Mouse (Mus musculus) hindbrain, embryonic 12.5 days (tissue): Measurements from ENCODE around the gene Ctbp2. TPM values are rescaled to one million over a fixed set of nuclear protein-coding genes. Genes with fewer than 3 reads are reported as not detected.

Source experiments
- ATAC-seq: fragments of 200-750 bp; cut with Nextera tagmentation; 2 replicates; pipeline ENCODE4 v1.8.0; 2017; ENCODE audit warnings: moderate TSS enrichment; ENCODE audit not compliant: low FRiP score
- H3K27ac ChIP-seq: fragments of 300-500 bp; sonication (generic); 2 replicates; pipeline ENCODE4 v1.5.1; 2016; ENCODE audit warnings: mild to moderate bottlenecking
- H3K27me3 ChIP-seq: fragments of 300-500 bp; sonication (generic); 2 replicates; pipeline ENCODE4 v1.6.1; 2016; ENCODE audit warnings: mild to moderate bottlenecking
- H3K36me3 ChIP-seq: fragments of 300-500 bp; sonication (generic); 2 replicates; pipeline ENCODE4 v1.6.1; 2016; ENCODE audit warnings: mild to moderate bottlenecking
- H3K4me1 ChIP-seq: fragments of 300-500 bp; sonication (generic); 2 replicates; pipeline ENCODE4 v1.6.1; 2016
- H3K4me2 ChIP-seq: fragments of 300-500 bp; sonication (generic); replicated peaks from 2 replicates; pipeline ENCODE4 v1.6.1; 2016; ENCODE audit warnings: mild to moderate bottlenecking
- H3K4me3 ChIP-seq: fragments of 300-500 bp; sonication (generic); 2 replicates; pipeline ENCODE4 v1.5.1; 2016; ENCODE audit warnings: mild to moderate bottlenecking
- H3K9ac ChIP-seq: fragments of 300-500 bp; sonication (generic); 2 replicates; pipeline ENCODE4 v1.6.1; 2016; ENCODE audit warnings: mild to moderate bottlenecking, moderate library complexity
- H3K9me3 ChIP-seq: fragments of 300-500 bp; sonication (generic); replicated peaks from 2 replicates; pipeline ENCODE4 v1.6.1; 2016; ENCODE audit warnings: mild to moderate bottlenecking
- WGBS: fragments of 180-500 bp; shearing (Covaris S2); methylation state at CpG from one replicate; pipeline ENCODE4 v1.1.7; 2016; 5-methylcytosine and 5-hydroxymethylcytosine counted together
- polyA plus RNA-seq: library from polyadenylated mRNA; unstranded; fragments of >200 nt; fragmentation: Nextera tagmentation; extraction: Ambion mirVana; gene quantifications from 2 replicates; pipeline ENCODE4 v1.2.1, GENCODE M21; 2016

The Ctbp2 gene
- polyA plus RNA-seq, 1 experiment from 2014 or later, result 110 TPM

GRCm38 (mm10) chr7:133029496-133030047 is 94.6 kb downstream of the Ctbp2 start:
- Histone ChIP-seq H3K36me3 (no peaks in the 10 kb centered on the region), H3K27me3 (no peaks in the 10 kb centered on the region), H3K4me1 (peaks cover 32% of the 10 kb centered on the region), H3K27ac (no peak overlapping the region), H3K9me3 (no peaks in the 10 kb centered on the region), H3K9ac (no peak overlapping the region), H3K4me2 (no peak overlapping the region), H3K4me3 (no peak overlapping the region)
- ATAC-seq, result no peak
- WGBS, result 85% methylated on average over 8 of the region's 8 CpGs

GRCm38 (mm10) chr7:133029004-133029403 is 95.2 kb downstream of the Ctbp2 start:
- Histone ChIP-seq H3K27me3 (no peaks in the 10 kb centered on the region), H3K27ac (no peak overlapping the region), H3K4me3 (no peak overlapping the region), H3K9me3 (no peaks in the 10 kb centered on the region), H3K4me2 (no peak overlapping the region), H3K9ac (no peak overlapping the region), H3K36me3 (no peaks in the 10 kb centered on the region), H3K4me1 (peaks cover 26% of the 10 kb centered on the region)
- no peak for ATAC-seq
- WGBS, result 94% methylated on average over 8 of the region's 8 CpGs

GRCm38 (mm10) chr7:133027930-133028329 is 96.2 kb downstream of the Ctbp2 start:
- Histone ChIP-seq H3K27ac (no peak overlapping the region), H3K4me1 (peaks cover 16% of the 10 kb centered on the region), H3K4me2 (no peak overlapping the region), H3K9me3 (no peaks in the 10 kb centered on the region), H3K9ac (no peak overlapping the region), H3K36me3 (no peaks in the 10 kb centered on the region), H3K27me3 (no peaks in the 10 kb centered on the region), H3K4me3 (no peak overlapping the region)
- no peak for ATAC-seq
- WGBS, result 97% methylated on average over 4 of the region's 4 CpGs

- no peak for ATAC-seq
- Histone ChIP-seq H3K9me3 (no peaks in the 10 kb centered on the region), H3K4me2 (no peak overlapping the region), H3K27ac (no peak overlapping the region), H3K4me3 (no peak overlapping the region), H3K9ac (no peak overlapping the region), H3K4me1 (peaks cover 19% of the 10 kb centered on the region), H3K36me3 (no peaks in the 10 kb centered on the region), H3K27me3 (no peaks in the 10 kb centered on the region)
- 83% methylated on average over 1 of the region's 1 CpGs for WGBS
Observed at GRCm38 (mm10) chr7:133024694-133025093, 99.5 kb downstream of the Ctbp2 start.

GRCm38 (mm10) chr7:133019481-133020020 is 104.6 kb downstream of the Ctbp2 start:
- WGBS, result 49% methylated on average over 6 of the region's 6 CpGs
- peaks cover 40% of the 10 kb centered on the region for H3K4me1 ChIP-seq

GRCm38 (mm10) chr7:133018961-133019360 is 105.2 kb downstream of the Ctbp2 start:
- Histone ChIP-seq H3K27me3 (no peaks in the 10 kb centered on the region), H3K4me3 (no peak overlapping the region), H3K4me2 (no peak overlapping the region), H3K9ac (no peak overlapping the region), H3K27ac (no peak overlapping the region), H3K9me3 (no peaks in the 10 kb centered on the region), H3K4me1 (peaks cover 46% of the 10 kb centered on the region), H3K36me3 (no peaks in the 10 kb centered on the region)
- no peak for ATAC-seq
- 74% methylated on average over 7 of the region's 7 CpGs for WGBS

More at GRCm38 (mm10) chr7:133019481-133020020, 104.6 kb downstream of the Ctbp2 start:
- no peak overlapping the region for H3K27ac ChIP-seq
- H3K36me3 ChIP-seq, result no peaks in the 10 kb centered on the region
- no peak overlapping the region for H3K4me2 ChIP-seq
- ATAC-seq, result no peak
- H3K27me3 ChIP-seq, result no peaks in the 10 kb centered on the region
- H3K9me3 ChIP-seq, result no peaks in the 10 kb centered on the region
- no peak overlapping the region for H3K9ac ChIP-seq
- no peak overlapping the region for H3K4me3 ChIP-seq

GRCm38 (mm10) chr7:133015416-133016070 is 108.6 kb downstream of the Ctbp2 start:
- Histone ChIP-seq H3K27ac (peak overlapping the region; percentile 66), H3K4me3 (no peak overlapping the region), H3K36me3 (0 out of 2 replicates have a peak, but pooled peaks cover 4% of the 10 kb centered on the region), H3K9me3 (no peaks in the 10 kb centered on the region), H3K9ac (no peak overlapping the region; the same call in 1 of the 2 replicates), H3K4me1 (peaks cover 77% of the 10 kb centered on the region), H3K4me2 (no peak overlapping the region), H3K27me3 (no peaks in the 10 kb centered on the region)
- WGBS, result 42% methylated on average over 7 of the region's 7 CpGs
- peak; percentile 28; the same call in 1 of the 2 replicates for ATAC-seq

- Histone ChIP-seq H3K4me2 (no peak overlapping the region), H3K27ac (0 out of 2 replicates have a peak overlapping the region, but pooled peaks have one; percentile 66)
Observed at GRCm38 (mm10) chr7:133014631-133015030, 109.5 kb downstream of the Ctbp2 start.

GRCm38 (mm10) chr7:133013923-133014322 is 110.2 kb downstream of the Ctbp2 start:
- H3K9ac ChIP-seq, result no peak overlapping the region
- H3K4me3 ChIP-seq, result no peak overlapping the region
- 95% methylated on average over 10 of the region's 10 CpGs for WGBS
- ATAC-seq, result no peak
- no peak overlapping the region; the same call in 1 of the 2 replicates for H3K27ac ChIP-seq
- peaks cover 74% of the 10 kb centered on the region for H3K4me1 ChIP-seq
- no peaks in the 10 kb centered on the region for H3K9me3 ChIP-seq
- H3K4me2 ChIP-seq, result no peak overlapping the region
- peaks cover 4% of the 10 kb centered on the region; the same call in 1 of the 2 replicates for H3K36me3 ChIP-seq
- no peaks in the 10 kb centered on the region for H3K27me3 ChIP-seq

More at GRCm38 (mm10) chr7:133014631-133015030, 109.5 kb downstream of the Ctbp2 start:
- ATAC-seq, result no peak
- Histone ChIP-seq H3K4me3 (no peak overlapping the region), H3K36me3 (peaks cover 4% of the 10 kb centered on the region; the same call in 1 of the 2 replicates), H3K27me3 (no peaks in the 10 kb centered on the region), H3K4me1 (peaks cover 76% of the 10 kb centered on the region), H3K9me3 (no peaks in the 10 kb centered on the region), H3K9ac (no peak overlapping the region)
- WGBS, result 92% methylated on average over 14 of the region's 14 CpGs

- Histone ChIP-seq H3K9me3 (no peaks in the 10 kb centered on the region), H3K4me3 (no peak overlapping the region), H3K27ac (peak overlapping the region; percentile 23; the same call in 1 of the 2 replicates), H3K4me1 (peaks cover 73% of the 10 kb centered on the region), H3K27me3 (no peaks in the 10 kb centered on the region), H3K36me3 (peaks cover 4% of the 10 kb centered on the region; the same call in 1 of the 2 replicates), H3K9ac (no peak overlapping the region), H3K4me2 (no peak overlapping the region)
- ATAC-seq, result no peak
- WGBS, result 88% methylated on average over 14 of the region's 14 CpGs
Observed at GRCm38 (mm10) chr7:133012637-133013366, 111.4 kb downstream of the Ctbp2 start.

- peaks cover 4% of the 10 kb centered on the region; the same call in 1 of the 2 replicates for H3K36me3 ChIP-seq
- H3K27me3 ChIP-seq, result no peaks in the 10 kb centered on the region
- no peak overlapping the region for H3K4me2 ChIP-seq
- no peak overlapping the region for H3K9ac ChIP-seq
- no peak for ATAC-seq
- no peak overlapping the region for H3K4me3 ChIP-seq
- H3K9me3 ChIP-seq, result no peaks in the 10 kb centered on the region
- 58% methylated on average over 4 of the region's 4 CpGs for WGBS
- H3K27ac ChIP-seq, result peak overlapping the region; percentile 68; the same call in 1 of the 2 replicates
- H3K4me1 ChIP-seq, result peaks cover 79% of the 10 kb centered on the region
Observed at GRCm38 (mm10) chr7:133011611-133012010, 112.5 kb downstream of the Ctbp2 start.

GRCm38 (mm10) chr7:133011191-133011590 is 113.0 kb downstream of the Ctbp2 start:
- WGBS, result 56% methylated on average over 5 of the region's 5 CpGs
- Histone ChIP-seq H3K4me2 (no peak overlapping the region), H3K4me1 (peaks cover 76% of the 10 kb centered on the region), H3K27me3 (no peaks in the 10 kb centered on the region), H3K9ac (no peak overlapping the region), H3K36me3 (peaks cover 4% of the 10 kb centered on the region; the same call in 1 of the 2 replicates), H3K27ac (peak overlapping the region; percentile 68), H3K4me3 (no peak overlapping the region), H3K9me3 (no peaks in the 10 kb centered on the region)
- no peak for ATAC-seq
